Mouse (Mus musculus) kidney, adult 11 months (tissue): ENCODE results near the gene Kcnj9.

Experiments
- DNase-seq: peaks from one replicate; pipeline ENCODE4 v3.0.0; 2022

The Kcnj9 gene

DNA sequence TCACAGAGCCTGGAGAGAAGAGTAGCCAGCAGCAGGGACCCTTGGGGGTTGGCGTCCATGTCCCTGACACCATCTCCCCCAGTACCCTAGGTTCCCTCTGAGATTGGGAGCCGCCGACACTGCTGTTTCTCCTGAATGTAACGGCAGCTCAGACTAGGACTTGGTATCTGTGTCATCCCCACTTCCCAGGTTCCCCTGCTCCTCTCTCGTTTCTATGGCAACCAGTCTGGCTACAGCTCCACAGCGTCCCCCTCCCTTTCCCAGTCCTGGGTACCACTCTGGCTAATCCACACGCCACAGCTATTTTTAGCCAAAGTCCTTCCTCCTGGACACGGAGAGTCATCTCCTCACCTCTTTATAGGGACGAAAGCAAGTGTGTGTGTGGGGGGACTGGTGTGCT is at the start of gene Kcnj9:
Kcnj9 (minus strand) TSS at position 188 of the 400 bp plus-strand sequence.
- DNase-seq, result no peak

DNA sequence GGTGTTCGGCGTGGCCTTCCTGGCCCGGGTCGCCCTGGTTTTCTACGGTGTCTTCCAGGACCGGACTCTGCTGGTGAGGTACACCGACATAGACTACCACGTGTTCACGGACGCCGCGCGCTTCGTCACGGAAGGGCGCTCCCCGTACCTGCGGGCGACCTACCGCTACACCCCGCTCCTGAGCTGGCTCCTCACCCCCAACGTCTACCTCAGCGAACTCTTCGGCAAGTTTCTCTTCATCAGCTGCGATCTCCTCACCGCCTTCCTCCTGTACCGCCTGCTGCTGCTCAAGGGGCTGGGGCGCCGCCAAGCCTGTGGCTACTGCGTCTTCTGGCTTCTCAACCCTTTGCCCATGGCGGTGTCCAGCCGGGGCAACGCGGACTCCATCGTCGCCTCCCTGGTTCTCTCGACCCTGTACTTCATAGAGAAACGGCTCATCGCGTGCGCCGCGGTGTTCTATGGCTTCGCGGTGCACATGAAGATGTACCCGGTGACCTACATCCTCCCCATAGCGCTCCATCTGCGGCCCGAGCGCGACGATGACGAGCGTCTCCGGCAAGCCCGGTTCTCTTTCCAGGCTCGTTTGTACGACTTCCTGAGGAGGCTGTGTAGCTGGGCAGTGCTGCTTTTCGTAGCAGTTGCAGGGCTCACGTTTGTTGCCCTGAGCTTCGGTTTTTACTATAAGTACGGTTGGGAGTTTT is 47.8 kb upstream of the Kcnj9 start:
- no peak for DNase-seq

DNA sequence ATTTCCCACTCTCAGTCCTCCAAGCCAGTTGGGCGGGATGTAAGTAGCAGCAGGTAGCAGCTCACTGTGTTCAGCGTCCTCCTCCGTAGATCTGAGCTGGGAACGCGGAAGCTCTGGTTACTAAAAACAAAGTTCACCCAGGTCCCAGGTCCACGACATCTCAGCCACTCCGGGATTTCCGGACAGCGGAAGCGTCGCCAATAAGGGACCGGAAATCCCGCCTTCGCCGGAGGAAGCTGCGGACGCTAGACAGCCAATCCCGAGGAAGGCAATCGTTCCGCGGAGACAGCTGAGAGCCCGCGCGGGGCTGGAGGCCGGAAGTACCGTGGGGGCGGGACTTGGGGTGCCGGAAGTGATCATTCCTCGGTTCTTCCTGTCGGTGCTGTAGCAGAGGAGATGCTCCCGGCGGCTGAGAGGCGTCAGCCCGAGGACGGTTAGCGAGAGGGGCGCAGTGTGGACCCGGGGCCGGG is 47.1 kb upstream of the Kcnj9 start, which contains the start of gene Pigm:
Pigm (plus strand) TSS at position 349 of the 470 bp plus-strand sequence.
- DNase-seq, result peak; percentile 98

DNA sequence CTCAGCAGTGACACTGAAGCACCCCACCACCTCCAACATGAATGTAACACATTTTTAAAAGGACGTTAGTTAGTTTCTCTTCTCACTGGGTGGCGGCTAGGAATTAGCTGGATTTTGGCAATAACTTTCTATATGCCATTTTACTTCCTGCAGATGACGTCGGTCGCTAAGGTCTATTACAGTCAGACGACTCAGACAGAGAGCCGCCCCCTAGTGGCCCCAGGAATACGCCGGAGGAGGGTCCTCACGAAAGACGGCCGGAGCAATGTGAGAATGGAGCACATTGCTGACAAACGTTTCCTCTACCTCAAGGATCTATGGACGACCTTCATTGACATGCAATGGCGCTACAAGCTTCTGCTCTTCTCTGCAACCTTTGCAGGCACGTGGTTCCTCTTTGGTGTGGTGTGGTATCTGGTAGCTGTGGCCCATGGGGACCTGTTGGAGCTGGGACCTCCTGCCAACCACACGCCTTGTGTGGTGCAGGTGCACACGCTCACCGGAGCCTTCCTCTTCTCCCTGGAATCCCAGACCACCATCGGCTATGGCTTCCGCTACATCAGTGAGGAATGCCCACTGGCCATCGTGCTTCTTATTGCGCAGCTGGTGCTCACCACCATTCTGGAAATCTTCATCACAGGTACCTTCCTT is 39.8 kb upstream of the Kcnj9 start:
- no peak for DNase-seq

DNA sequence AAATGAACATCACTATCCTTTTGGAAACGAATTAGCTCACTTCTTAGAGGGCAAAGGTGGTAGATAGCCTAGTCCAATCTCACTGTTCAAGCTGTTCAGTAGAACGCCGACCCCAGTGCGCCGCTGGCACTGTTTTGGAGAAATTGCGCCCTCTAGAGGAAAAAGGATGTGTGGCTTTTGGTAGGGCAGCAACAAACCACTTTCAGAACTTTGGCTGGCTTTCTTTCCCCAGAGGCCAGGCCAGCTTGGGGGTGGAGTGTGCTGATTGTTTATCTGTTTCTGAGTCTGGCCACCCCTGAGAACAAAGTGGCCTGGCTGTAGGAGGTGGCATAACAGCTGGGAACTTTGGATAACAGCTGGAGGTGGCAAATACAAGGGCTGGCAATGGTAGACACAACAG is 35.6 kb upstream of the Kcnj9 start:
- no peak for DNase-seq

DNA sequence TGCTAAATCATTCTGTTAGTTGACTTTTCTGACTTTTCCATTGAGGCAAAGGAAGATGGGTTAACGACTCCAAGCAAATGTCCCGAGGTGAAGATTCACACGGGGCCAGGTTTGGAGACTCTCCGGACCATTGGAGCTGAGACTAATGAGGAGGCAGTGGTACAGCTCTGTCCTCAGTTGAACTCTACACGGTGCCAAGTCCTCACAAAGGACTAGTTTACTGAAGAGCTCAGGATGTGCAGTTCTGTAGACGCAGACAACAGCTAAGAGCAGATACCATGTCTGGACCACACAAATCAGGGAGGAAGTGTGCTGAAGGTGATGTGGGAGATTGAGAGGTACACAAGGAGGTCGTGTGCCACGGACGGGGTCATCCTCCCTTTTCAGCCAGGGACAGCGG is 29.2 kb upstream of the Kcnj9 start:
- DNase-seq, result no peak

DNA sequence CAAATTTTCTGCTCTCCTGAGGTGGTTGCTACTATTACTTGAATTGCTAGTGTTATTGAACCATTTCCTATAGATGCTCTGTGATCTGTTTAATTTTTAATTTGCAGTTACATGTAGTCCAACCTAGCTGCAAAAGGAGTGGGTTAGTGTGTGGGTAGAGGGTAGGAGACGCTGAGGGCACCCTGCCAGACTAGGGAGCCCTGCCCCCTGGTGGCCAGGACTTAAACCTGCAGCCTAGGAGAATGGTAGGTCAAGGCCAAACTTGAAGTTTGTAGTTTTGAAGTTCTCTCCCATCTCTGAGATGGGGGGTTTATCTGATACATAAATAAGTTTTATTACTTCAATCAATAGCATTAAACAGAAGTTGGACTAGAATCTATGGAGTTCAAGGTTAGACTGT is 28.4 kb upstream of the Kcnj9 start:
- DNase-seq, result no peak

DNA sequence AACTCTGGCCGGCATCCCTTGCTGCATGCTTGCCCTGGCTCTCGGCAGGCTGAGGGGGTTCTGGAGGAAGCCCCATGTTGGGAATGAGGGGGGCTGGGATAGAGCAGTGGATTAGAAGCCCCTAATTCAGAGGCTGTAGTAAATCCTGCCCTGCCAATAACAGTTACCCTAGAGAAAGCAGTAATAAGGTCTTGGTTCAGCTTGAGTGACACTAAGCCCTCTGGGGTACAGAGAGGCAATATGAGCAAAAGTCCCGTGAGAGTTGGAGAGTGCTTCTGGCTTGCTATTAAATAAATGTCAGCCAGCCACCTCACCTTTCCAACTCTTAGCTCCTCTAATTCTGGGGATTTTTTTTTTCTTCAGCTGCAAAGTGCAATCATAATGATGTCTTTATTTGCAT is 26.2 kb upstream of the Kcnj9 start:
- no peak for DNase-seq

DNA sequence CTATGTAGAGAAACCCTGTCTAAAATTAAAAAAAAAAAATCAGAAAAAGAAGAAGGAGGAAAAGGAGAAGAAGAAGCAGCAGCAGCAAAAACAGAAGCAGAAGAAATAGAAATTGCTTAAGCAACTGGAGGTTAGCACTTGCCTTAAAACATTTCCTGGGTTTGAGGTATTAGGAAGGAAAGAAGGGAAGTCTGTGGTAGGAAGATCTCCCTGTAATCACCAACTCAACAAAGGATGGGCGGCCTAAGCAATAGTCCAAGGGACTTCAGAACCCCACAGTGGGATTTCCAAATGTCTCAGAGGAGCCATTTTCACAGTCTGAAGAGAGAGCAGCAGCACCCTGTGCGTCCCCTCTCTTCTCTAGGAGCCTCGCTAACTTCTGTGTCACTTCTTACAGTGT is 23.3 kb upstream of the Kcnj9 start:
- no peak for DNase-seq

DNA sequence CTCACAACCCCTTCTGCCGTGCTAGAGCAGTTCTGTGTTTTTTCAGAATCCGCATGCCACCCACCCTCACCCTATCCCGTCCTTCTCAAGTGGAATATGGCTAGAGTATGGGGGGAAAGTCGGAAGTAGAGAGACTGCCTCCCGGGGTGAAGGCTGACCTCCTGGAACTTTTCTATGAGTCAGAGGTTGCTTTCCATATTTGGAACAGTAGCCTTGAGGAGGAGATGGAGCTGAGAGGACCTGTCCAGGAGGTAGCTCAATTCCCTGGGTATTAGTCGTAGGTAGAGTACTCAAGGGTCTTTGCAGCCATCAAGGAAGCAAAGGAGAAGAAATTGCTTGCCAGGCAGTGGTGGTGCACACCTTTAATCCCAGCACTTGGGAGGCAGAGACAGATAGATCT is 22.9 kb upstream of the Kcnj9 start:
- DNase-seq, result no peak

DNA sequence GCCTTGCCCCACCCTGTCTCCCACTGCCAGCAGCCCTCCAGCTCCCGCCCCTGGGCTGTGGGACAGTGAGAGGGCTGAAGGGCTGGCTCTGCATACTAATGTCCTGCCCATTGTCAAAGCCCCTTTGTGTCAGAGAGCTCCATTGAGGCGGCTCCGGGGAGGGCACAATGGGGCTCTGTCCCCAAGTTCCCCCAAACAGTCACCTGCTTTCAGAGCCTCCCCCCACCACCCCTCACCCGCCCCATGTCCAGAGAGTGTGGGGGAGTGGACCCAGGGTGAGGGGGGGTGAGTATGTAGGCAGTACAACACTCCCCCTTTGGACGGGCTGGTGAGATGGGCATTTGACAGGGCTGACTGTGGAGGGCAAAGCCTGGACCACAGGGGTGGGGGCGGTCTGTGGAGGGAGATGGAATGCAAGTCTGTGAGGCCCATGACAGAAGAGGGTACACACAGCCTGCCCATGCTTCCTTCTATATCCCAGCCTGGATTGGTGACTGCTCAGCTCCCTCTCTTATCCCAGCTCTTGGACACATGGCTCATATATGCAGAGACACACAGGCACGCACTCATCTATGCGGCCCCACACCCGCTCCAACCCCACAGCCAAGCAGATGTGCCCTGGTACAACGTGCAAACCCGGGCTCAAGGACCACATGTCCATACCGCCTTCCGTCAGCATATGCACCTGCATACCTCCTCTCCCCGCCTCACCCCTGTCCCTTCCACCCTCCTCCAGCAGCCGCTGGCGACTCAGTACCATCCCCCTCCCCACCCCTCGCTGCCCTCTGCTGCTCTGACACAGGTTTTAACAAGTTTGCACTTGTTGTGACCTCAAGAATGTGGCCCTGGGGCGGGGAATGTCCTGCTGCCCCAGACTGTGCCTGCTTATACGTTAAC is 21.0 kb upstream of the Kcnj9 start:
- peak; percentile 91 for DNase-seq

DNA sequence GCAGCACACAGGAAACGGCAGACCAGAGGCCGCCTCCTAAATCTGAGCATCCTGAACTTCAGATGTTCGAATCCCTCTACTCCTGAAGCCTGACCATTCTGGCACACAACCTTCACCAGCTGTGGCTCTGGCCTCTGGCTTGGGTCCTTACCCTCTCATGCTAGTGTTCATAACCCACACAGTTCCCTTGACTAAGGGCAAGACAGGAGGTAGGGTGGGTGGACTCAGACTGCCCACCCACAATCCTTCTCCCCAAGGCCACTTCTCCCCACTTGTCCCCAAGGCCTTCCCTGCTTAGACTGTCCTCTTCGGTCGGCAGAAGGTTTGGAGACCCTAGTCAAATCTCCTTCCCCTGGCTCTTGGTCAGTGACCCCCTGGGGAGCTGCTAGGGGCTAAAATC is 20.4 kb upstream of the Kcnj9 start:
- no peak for DNase-seq

DNA sequence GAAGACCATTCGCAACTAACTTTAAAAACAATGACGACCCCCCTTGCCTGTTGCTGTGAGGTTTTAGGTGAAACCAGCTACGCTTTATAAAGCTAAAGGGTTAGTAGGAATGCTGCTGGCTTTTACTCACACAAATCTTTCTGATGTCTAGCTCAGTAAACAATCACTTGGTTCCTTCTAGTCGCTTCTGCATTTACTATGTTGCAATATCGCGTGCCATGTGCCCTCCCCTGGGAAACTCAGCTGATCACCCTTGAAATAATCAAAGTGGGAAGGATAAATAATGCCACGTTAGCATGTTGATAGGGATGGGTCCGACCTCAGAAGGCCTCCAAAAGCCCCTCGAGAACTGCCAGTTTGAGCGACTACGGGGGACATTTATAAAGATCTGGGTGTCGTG is 18.3 kb upstream of the Kcnj9 start:
- no peak for DNase-seq

DNA sequence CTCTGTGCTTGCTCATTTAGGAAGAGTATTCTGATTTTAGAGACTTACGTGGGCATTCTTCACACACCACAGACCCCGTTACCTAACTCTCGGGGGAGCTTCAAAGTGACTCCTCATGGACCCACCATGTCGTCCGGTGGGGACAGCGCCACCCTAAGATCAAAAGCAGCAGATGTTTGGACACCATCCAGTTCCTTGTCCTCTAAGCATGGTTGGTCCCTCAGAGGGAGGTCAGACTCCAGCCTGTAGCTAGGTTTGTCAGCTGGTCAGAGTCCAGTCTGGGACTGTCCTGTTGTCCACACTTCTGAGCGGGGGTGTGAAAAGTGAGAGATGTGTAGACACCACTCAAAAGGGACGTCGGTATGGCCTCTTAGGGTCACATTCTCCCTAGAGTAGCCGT is 17.6 kb upstream of the Kcnj9 start:
- DNase-seq, result peak; percentile 54

DNA sequence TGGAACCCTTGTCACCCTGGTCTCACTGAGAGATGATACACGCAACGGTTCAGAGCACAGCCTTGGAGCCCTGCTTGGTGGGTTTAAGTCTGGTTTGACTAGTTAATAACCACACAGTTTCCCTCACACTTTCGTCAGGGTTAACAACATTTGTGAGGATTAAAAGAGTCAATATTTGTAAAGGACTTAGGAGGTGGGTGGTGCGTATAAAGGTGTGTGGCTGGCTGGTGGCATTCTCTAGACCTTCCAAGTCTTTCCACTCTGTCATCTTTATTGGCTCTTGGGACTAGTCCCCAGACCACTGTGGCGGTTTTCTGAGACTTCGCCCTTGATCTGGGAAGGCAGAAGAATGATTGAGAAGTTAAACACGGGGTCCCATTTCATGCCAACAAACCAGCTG is 15.7 kb upstream of the Kcnj9 start:
- DNase-seq, result no peak

DNA sequence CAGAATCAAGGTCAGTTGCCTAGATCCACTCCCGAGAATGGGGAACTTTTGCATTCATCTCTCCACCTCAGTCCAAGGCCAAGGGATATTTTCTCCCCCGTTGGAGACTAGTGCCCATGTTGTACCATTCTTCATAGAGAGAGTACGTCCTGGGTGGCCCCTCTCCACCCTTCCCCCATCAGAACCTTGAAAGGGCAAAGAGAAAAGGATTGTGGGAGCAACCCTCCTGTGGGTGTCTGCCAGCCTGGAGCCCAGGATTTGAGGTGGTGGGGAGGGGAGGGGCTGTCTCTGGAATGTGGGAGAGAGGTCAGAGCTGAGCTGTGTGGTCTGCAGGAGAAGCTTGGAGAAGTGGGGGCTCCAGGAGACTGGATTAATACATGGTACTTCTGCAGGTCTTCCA is 14.8 kb upstream of the Kcnj9 start:
- peak; percentile 31 for DNase-seq

DNA sequence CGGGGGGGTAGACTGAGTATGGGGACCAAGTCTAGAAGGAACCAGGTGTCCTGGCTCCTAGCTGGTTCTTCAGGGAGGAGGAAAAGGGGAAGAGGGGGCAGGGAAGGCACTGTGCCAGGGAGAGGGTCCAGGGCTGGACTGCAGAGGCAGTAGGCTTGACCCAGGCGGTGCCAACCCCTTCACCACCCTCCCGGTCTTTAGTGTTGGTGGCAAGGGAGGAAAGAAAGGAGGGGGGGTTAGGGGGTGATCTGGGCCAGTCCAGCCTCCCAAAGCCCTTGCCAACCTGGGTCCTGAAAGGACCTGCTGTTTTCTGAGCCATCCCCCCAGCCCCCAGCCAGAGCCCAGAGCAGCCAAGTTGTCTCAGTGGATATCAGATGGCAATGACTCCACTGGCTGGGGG is 13.6 kb upstream of the Kcnj9 start:
- peak; percentile 43 for DNase-seq

DNA sequence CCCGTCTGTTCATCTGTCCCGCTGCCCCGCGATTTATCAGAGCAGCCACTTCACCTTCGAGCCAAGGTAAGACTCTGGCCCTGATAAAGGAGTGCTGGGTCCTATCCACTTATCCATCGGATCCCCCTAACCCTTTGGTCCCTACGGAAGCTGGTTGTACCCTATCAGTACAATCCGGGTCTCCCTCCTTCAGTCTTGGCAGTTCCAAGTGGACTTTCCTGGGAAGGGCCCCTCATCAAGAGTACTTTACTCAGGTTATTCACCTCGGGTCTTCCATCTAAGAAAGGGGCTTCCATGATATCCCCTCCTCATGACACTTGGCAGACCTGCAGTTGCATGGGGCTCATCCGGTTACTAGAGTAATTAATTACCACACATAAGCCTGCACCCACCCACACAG is 12.3 kb upstream of the Kcnj9 start:
- no peak for DNase-seq

DNA sequence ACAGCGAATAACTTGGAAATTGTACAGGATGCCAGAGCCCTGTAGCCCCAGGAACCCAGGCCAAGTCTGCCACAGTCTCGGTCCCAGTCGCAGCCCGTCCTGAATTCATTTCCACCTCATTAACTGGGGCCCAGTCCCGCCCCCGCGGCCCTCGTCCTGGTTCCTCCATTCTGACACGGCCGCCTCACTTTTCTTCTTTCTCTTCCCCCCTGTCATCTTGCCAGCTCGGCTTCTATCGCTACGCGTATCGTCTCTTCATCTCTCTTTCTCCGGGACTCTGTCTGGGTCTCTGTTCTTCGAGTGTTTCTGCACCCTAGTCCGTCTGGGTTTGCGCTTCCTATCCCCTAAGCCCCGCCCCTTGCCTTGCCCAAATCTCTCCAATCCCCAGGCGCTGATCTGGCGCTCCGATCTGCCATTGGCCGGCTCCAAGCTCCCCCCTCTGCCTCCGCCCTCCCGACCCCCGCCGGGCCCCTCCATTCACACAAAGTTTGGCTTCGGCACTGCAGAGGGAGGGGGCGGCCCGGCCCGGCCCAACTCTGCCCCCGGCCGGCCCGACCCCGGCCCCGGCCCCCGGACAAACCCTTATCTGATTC is 11.7 kb upstream of the Kcnj9 start, which contains the start of gene Kcnj10:
Kcnj10 (plus strand) TSS at position 482 of the 593 bp plus-strand sequence.
- DNase-seq, result peak; percentile 82

DNA sequence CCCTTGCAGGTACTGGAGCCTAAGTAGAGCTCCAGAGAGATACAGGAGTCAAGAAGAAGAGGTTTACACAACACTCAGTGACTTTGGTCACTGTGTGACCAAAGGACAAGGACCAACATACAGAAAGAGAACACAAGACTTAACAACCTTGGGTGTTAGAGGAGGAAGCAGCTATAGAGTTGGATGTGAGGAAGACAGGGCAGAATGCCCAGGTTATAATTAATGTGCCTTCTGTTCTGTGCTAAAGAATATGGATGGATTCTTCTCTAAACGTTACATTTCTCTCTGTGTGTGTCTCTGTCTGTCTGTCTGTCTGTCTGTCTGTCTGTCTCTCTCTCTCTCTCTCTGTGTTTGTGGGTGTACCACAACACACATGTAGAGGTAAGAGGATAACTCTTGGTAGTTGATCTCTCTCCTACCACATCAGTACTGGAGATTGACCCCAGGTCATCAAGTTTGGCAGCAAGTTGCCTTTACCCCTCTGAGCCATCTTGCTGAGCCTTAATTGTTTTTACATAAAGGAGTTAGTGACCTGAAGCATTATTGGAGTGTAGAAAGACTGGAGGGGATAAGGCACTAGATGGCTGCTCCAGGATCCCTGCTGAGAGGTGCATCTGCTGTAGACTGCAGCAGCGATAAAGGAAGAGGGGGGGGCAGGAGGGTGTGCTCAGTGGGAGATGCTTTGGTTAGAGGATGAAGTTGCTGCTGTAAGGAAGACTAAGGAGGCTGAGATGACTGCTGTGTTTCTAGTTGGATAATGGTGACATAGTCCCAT is 8.5 kb upstream of the Kcnj9 start:
- DNase-seq, result no peak

DNA sequence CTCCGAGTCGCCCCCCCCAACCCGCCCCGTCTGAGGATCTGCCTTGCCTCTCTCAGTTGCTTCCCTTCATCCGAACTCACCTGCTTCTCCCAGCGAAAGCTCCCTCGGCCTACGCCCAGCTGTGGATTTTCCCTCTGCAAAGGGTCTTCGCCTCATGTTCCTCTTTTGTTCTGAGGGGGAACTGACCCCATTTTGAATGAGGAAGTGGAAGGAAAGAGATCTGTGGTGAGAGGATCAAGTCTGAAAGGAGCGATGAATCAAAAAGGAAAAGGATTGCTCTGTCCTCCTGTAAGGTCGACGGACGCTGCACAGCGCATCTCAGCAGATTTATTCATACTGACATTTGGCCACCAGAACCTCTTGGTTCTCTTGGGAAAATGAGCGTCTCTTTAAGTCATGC is 6.7 kb upstream of the Kcnj9 start:
- no peak for DNase-seq

DNA sequence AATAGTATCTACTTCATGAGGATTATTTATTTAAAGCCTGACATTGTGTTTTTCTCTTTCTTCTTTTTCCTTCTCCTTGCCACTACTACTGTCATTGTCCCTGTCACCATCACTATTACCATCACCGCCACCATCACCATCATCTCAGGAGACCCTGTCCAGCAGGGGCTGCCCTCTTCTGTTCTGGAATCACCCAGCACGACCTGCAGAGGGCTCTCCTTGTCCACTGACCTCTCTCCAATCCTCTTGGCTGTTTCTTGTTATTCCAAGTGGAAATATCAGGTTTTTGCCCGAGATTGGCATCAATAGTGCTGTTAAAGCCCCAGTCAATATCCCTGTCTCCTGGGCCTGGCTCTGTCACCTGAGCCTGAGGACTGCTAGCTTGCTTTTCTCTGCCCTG is 4.4 kb upstream of the Kcnj9 start:
- DNase-seq, result no peak
